Mouse (Mus musculus) neural tube, embryonic 11.5 days (tissue): Measurements from ENCODE around the gene Hbb-bh2. TPM values are rescaled to one million over a fixed set of nuclear protein-coding genes. Genes with fewer than 3 reads are reported as not detected.
"Not testable (repeated sequence)": the region's sequence is repeated elsewhere in the genome, so short reads cannot be mapped to it uniquely, and the experiment has no call there.

Experiments
- ATAC-seq: fragments of 200-750 bp; cut with Nextera tagmentation; 2 replicates; pipeline ENCODE4 v1.8.0; 2017; ENCODE audit warnings: moderate number of reproducible peaks, mild to moderate bottlenecking, moderate TSS enrichment, moderate library complexity; ENCODE audit not compliant: insufficient read depth, low FRiP score, low TSS enrichment
- DNase-seq: peaks from one replicate; pipeline ENCODE4 v3.0.0-alpha.2; 2015; ENCODE audit warnings: low spot score
- H3K27ac ChIP-seq: fragments of 300-500 bp; sonication (generic); 2 replicates; pipeline ENCODE4 v1.5.1; 2014; ENCODE audit warnings: low read depth, mild to moderate bottlenecking, low read length
- H3K27me3 ChIP-seq: fragments of 300-500 bp; sonication (generic); 2 replicates; pipeline ENCODE4 v1.6.1; 2014; ENCODE audit warnings: mild to moderate bottlenecking, low read length, mixed read lengths; ENCODE audit not compliant: control insufficient read depth, insufficient read depth
- H3K36me3 ChIP-seq: fragments of 300-500 bp; sonication (generic); 2 replicates; pipeline ENCODE4 v1.6.1; 2014; ENCODE audit warnings: mild to moderate bottlenecking, low read length, moderate library complexity, mixed read lengths; ENCODE audit not compliant: control insufficient read depth, insufficient read depth
- H3K4me1 ChIP-seq: fragments of 300-500 bp; sonication (generic); 2 replicates; pipeline ENCODE4 v1.6.1; 2014; ENCODE audit warnings: low read length, mixed read lengths; ENCODE audit not compliant: control insufficient read depth, insufficient read depth
- H3K4me2 ChIP-seq: fragments of 300-500 bp; sonication (generic); 2 replicates; pipeline ENCODE4 v1.6.1; 2014; ENCODE audit warnings: low read depth, mild to moderate bottlenecking, moderate library complexity
- H3K4me3 ChIP-seq: fragments of 300-500 bp; sonication (generic); 2 replicates; pipeline ENCODE4 v1.5.1; 2014; ENCODE audit warnings: low read depth, low read length
- H3K9ac ChIP-seq: fragments of 300-500 bp; sonication (generic); 2 replicates; pipeline ENCODE4 v1.6.1; 2014; ENCODE audit warnings: mild to moderate bottlenecking, low read length
- H3K9me3 ChIP-seq: fragments of 300-500 bp; sonication (generic); 2 replicates; pipeline ENCODE4 v1.6.1; 2016; ENCODE audit warnings: low read length; ENCODE audit not compliant: control insufficient read depth
- WGBS: fragments of 180-500 bp; shearing (Covaris S2); extraction: QIAGEN DNeasy Blood & Tissue Kit; methylation state at CpG from one replicate; pipeline ENCODE4 v1.1.7; 2014; 5-methylcytosine and 5-hydroxymethylcytosine counted together
- polyA plus RNA-seq: library from polyadenylated mRNA; unstranded; fragments of >200 nt; fragmentation: Nextera tagmentation; extraction: Ambion mirVana; gene quantifications from 2 replicates; pipeline ENCODE4 v1.2.1, GENCODE M21; 2014

The Hbb-bh2 gene
- polyA plus RNA-seq, 1 experiment from 2014 or later: not detected

DNA sequence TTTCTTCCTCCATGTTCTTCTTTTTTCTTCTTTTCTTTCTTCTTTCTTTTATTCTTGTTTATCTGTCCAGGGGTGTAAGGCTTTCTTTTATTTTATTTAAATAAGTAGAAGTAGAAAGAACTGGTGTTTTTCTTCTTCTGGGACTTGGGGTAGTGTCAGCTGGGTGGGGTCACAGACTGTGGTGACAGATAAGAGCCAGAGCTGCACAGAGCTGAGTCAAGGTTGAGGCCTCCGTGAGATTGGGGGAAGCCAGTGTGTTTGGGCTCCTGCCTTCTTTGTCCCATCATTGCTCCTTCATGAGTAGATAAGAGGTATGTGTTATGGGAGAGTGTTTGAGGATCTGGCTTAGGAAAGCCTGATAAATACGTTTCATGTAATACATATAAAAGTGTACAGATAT lies 18.8 kb upstream of the Hbb-bh2 start:
- no peak for DNase-seq
- Histone ChIP-seq H3K36me3 (no peaks in the 10 kb centered on the region), H3K4me1 (no peaks in the 10 kb centered on the region), H3K27ac (no peak overlapping the region), H3K4me2 (no peak overlapping the region), H3K27me3 (no peaks in the 10 kb centered on the region), H3K9ac (no peak overlapping the region), H3K4me3 (no peak overlapping the region), H3K9me3 (no peaks in the 10 kb centered on the region)
- ATAC-seq: no peak
- WGBS: 80% methylated on average over 2 of the region's 2 CpGs

DNA sequence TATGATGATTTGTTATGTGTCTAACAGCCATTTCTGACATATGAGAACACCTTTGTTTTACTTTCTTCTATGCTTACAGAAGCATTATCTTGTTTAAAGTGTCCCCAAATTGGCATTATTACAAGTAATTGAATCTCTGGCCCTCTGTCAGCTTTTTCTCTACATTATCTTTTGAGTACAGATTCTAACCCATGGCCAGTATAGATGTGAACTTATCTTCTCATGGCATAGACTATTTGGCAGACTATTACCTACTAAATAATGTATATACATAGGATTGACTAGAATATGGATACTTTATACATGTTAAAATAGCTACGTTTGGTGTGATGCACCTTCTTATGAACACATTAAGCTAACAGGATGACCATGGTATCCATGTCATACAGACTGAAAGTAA lies 14.3 kb upstream of the Hbb-bh2 start:
- Histone ChIP-seq H3K27ac (no peak overlapping the region), H3K36me3 (no peaks in the 10 kb centered on the region), H3K9me3 (no peaks in the 10 kb centered on the region), H3K4me2 (no peak overlapping the region), H3K9ac (no peak overlapping the region), H3K4me1 (no peaks in the 10 kb centered on the region), H3K4me3 (no peak overlapping the region), H3K27me3 (no peaks in the 10 kb centered on the region)
- DNase-seq (no peak), ATAC-seq (no peak)
- 69% methylated on average over 1 of the region's 1 CpGs for WGBS

DNA sequence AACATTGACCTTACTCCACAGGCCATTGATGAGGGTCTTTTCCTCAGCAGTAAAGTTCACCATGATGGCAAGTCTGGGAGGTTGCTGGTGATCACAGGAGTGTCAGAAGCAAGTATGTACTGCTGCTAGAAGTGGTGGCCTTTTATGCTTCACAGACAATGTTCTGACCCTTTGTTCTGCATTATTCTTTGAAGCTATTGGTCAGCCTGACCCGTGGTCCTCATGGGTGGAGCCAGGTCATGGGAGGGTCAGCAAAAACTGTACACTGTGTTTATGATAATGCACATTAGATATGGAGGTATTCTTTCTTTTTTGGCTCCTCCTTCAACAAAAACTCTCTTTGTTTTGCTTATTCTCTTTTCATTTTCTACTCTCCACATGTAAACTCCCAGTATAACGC lies 12.8 kb upstream of the Hbb-bh2 start, which contains the start of gene Hbb-y:
TSS of gene Hbb-y (minus strand) at position 127 of the 400 bp plus-strand sequence.
- 74% methylated on average over 2 of the region's 2 CpGs for whole genome bisulfite sequencing
- Histone ChIP-seq H3K36me3 (no peaks in the 10 kb centered on the region), H3K9me3 (no peaks in the 10 kb centered on the region), H3K9ac (no peak within 1 kb of the TSS), H3K4me3 (no peak within 1 kb of the TSS), H3K27me3 (no peaks in the 10 kb centered on the region), H3K4me1 (no peaks in the 10 kb centered on the region), H3K4me2 (no peak within 1 kb of the TSS), H3K27ac (no peak within 1 kb of the TSS)
- no peak for ATAC-seq
- DNase-seq: no peak

DNA sequence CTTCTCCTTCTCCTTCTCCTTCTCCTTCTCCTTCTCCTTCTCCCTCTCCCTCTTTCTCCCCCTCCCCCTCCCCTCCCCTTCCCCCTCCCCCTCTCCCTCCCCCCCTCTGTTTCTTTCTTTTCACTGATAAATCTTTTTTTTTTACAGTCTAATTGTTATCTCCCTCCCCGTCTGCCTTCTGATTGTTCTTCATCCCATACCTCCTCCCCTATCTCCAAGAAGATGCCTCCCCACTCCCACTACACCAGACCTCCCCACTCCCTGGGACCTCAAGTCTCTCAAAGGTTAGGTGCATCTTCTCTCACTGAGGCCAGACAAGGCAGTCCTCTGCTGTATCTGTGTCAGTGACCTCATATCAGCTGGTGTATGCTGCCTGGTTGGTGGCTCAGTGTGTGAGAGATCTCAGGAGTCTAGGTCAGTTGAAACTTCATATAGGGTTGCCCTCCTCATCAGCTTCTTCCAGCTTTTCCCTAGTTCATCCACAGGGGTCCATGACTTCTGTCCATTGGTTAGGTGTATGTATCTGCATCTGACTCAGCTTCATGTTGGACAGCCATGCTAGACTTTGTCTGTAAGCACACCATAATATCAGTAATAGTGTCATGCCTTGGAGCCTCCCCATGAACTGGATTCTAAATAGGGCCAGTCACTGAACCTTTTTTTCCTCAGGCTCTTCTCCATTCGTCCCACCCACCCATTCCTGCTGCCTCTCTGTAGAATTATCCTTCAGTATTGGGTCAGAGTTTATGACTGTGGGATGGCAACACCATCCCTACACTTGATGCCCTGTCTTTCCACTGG lies 4.4 kb upstream of the Hbb-bh2 start:
- no peak for ATAC-seq
- DNase-seq: no peak
- Histone ChIP-seq H3K4me2 (no peak overlapping the region), H3K4me3 (no peak overlapping the region), H3K36me3 (no peaks in the 10 kb centered on the region), H3K27ac (no peak overlapping the region), H3K9me3 (no peaks in the 10 kb centered on the region), H3K9ac (no peak overlapping the region), H3K4me1 (no peaks in the 10 kb centered on the region), H3K27me3 (no peaks in the 10 kb centered on the region)
- 57% methylated on average over 1 of the region's 2 CpGs for WGBS

DNA sequence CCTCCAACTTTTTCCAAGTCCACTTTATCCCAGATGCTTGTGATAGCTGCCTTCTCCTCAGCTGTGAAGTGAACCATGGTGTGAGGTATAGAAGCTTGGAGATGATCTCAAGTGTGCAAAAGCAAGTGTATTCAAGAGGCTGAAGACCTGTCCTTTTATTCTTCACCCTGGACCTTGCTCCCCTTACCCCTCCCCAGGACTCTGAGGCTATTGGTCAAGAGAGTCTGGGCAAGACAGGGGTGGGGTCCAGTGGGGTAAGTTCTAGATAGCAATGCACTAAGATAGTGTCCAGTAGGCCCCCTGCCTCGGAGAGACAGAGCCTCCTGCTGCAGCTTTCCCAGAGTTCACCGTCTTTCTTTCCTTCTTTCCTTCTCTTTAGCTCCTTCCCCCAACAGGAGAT lies 2.7 kb upstream of the Hbb-bh2 start, which contains the start of gene Hbb-bh1:
TSS of gene Hbb-bh1 (minus strand) at position 131 of the 400 bp plus-strand sequence.
- ATAC-seq: no peak
- Histone ChIP-seq H3K9ac (no peak within 1 kb of the TSS), H3K27ac (no peak within 1 kb of the TSS), H3K4me3 (no peak within 1 kb of the TSS), H3K36me3 (no peaks in the 10 kb centered on the region), H3K27me3 (no peaks in the 10 kb centered on the region), H3K9me3 (no peaks in the 10 kb centered on the region), H3K4me2 (no peak within 1 kb of the TSS), H3K4me1 (no peaks in the 10 kb centered on the region)
- WGBS: 70% methylated on average over 2 of the region's 2 CpGs
- DNase-seq: no peak

DNA sequence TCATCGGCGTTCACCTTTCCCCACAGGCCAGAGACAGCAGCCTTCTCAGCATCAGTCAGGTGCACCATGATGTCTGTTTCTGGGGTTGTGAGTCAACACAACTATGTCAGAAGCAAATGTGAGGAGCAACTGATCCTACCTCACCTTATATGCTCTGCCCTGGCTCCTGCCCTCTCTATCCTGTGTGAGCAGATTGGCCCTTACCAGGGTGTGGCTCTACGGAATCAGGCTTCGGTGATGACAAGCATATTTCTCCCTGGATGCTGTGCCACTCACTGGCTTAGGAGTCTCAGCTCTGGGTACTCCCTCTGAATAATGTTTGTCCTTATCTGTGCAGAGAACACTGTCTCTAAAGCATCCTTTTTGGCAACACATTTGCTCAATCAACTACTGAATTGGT lies 12.5 kb downstream of the Hbb-bh2 start, which contains the start of gene Hbb-bs:
TSS of gene Hbb-bs (minus strand) at position 289 of the 400 bp plus-strand sequence.
- no peak within 1 kb of the TSS for H3K27ac ChIP-seq
- DNase-seq: no peak
- no peaks in the 10 kb centered on the region for H3K4me1 ChIP-seq
- H3K9me3 ChIP-seq: no peaks in the 10 kb centered on the region
- no peak within 1 kb of the TSS for H3K9ac ChIP-seq
- H3K36me3 ChIP-seq: no peaks in the 10 kb centered on the region
- H3K27me3 ChIP-seq: no peaks in the 10 kb centered on the region
- ATAC-seq: no peak
- no peak within 1 kb of the TSS for H3K4me2 ChIP-seq
- WGBS: 95% methylated on average over 4 of the region's 4 CpGs
- H3K4me3 ChIP-seq: no peak within 1 kb of the TSS

DNA sequence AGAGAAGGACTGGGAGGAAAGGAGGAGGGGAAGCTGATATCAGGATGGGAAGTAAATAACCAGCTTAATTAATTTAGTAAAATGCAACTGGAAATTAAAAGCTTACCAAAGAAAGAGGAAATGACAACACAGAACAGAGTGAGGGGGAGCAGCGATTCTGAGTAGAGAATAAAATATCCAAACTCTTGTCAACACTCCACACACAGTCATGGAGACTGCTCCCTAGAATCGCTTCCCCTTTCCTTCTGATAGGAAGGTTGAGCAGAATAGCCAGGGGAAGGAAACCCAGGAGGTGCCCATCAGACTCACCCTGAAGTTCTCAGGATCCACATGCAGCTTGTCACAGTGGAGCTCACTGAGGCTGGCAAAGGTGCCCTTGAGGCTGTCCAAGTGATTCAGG lies 13.2 kb downstream of the Hbb-bh2 start:
- not testable (repeated sequence) for H3K4me3 ChIP-seq, H3K9ac ChIP-seq, H3K9me3 ChIP-seq, H3K27me3 ChIP-seq, DNase-seq, ATAC-seq, H3K36me3 ChIP-seq, H3K4me2 ChIP-seq, H3K4me1 ChIP-seq, H3K27ac ChIP-seq
- WGBS: no CpG with 5 or more reads among the region's 2 CpGs

DNA sequence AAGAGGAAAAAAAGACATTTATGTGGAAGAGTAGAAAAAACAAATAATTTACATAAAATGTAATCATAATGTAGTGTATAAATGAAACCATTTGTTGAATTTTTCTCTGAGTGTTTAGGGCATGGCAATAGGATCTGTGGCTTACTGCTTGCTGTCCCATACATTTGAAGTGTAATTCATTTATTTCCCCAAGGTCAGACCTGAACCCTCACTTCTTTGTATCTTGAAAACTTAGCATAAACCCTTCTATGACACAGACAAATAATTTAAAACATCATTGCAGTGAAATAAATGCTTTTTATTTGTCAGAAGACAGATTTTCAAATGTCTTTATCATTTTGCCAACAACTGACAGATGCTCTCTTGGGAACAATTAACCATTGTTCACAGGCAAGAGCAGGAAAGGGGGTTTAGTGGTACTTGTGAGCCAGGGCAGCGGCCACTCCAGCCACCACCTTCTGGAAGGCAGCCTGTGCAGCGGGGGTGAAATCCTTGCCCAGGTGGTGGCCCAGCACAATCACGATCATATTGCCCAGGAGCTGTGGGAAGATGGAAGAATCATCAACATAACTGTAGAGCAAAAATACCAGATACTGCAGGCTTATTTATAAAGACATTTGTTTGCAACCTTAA lies 13.9 kb downstream of the Hbb-bh2 start:
- no peak for ATAC-seq
- no peak overlapping the region for H3K9ac ChIP-seq
- WGBS: 68% methylated on average over 3 of the region's 3 CpGs
- no peaks in the 10 kb centered on the region for H3K4me1 ChIP-seq
- DNase-seq: no peak
- H3K36me3 ChIP-seq: no peaks in the 10 kb centered on the region
- H3K27me3 ChIP-seq: no peaks in the 10 kb centered on the region
- H3K27ac ChIP-seq: no peak overlapping the region
- H3K4me3 ChIP-seq: no peak overlapping the region
- no peak overlapping the region for H3K4me2 ChIP-seq
- H3K9me3 ChIP-seq: no peaks in the 10 kb centered on the region
